Mouse (Mus musculus) right cerebral cortex, adult 2 months (tissue): ENCODE data around the gene Usp10.
A peak's percentile ranks its signal among the peaks of the same experiment; 100 is the strongest.

Experiments
- DNase-seq, 2 experiments: peaks; one replicate each; pipeline ENCODE4 v3.0.0; 2021 to 2022; ENCODE audit warnings: low spot score in 2 of 2

The Usp10 gene

DNA sequence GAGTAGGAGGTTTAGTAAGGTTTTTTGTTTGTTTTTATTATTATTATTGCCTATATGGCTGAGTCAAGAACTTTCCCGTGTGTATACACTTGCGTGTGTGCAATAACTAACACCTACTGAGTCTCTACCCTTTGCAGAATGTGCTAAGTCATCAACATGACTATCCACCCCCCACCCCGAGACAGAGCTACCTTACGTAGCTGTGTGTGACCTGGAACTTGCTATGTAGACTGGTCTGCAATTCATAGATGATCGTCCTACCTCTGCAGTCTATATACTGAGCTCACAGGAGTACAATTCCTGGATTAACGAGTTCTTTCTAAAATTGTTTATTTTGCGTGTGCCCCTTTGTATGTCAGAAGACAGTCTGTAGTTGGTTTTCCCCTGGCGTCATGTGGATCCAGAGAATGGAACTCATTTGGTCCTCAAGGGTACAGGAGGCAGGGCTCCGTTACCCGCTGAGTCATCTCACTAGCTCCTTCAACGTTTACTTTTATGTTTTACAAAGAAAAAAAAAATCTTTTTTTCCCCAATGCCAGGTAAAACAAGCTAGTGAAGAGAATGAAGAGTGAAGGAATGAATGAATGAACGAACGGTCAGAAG is at the start of gene Usp10:
Usp10 (plus strand) TSS at position 417 of the 603 bp plus-strand sequence.
- peak; percentile 25 to 27 for DNase-seq

DNA sequence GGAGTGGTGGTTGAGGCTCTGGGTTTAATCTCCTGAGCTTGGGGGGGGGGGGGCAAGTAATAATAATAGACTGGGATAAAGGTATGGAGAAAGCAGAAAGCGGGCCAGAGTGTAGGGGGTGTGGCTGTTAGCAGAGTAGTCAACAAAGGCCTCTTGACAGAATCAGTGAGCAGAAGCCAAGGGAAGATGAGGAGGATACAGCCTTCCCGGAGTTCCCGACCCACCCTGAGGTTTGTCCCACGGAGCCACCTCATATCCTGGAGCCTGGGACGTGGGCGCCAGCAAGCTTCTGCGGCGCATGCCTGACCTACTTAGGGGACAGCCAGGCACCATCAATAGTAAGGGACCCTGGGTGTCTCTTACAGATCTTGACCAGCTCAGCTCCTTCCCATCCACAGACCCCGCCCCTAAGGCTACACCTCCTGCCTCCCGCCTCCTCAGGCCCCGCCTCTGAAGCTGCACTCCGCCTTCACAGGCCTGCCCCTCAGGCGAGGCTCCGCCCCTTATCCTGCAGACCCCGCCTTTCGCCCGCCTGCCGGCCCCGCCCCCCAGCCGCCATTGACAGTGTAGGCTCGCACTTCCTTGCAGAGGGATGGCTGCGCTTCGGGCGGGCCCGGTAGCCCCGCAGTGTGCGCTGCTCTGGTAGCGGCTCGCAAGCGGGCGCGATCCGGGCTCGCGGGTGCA is 48.3 kb upstream of the Usp10 start, which contains the start of gene Klhl36:
Klhl36 (plus strand) TSS at position 561 of the 684 bp plus-strand sequence.
- peak; percentile 92 to 93 for DNase-seq

DNA sequence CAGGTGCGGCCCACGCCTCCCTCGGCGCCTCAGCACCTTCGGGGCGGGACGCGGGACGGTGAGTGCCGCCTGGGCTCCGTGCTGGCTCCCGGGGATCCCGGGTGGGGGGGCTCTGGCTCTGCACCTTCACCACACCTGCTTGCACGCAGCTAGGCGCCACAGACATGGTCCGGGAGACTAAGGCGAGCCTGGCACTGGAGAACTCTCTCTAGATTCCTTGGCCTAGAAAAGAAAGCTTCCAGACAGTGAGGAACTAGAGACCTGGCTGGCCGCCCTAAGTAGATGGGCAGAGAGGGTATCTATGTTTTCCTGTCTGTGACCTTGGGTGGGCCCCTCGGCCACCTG is 47.8 kb upstream of the Usp10 start:
- DNase-seq = no peak

DNA sequence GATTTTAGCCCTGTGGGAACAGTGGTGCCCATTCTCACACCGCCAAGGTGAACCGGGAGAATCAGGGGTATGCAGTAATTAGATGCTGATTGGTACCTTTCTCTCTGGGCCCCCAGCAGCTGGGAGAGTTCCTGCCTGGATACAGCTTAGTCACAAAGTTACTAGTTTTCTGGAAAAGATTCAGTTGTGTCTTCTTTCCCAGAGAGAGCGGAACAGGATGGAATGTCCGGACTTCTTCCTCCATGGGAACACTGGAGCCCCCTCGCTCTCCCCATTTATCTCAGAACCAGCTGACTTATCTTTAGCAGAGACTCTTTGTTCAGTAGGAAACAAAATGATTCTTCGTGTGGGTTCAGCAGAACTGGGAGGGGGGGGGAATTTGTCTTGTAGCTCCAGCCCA is 47.4 kb upstream of the Usp10 start:
- DNase-seq = peak in 1 of 2 experiments; percentile 33

DNA sequence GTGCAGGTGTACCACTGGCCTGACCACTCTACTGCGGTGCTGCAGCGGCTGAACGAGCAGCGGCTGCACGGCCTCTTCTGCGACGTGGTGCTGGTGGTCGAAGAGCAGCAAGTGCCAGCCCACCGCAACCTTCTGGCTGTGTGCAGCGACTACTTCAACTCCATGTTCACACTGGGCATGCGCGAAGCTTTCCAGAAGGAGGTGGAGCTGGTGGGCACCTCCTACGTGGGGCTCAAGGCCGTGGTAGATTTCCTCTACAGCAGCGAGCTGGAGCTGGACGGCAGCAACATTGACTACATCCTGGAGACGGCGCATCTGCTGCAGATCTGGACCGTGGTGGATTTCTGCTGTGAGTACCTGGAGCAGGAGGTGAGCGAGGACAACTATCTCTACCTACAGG is 40.5 kb upstream of the Usp10 start:
- no peak for DNase-seq

DNA sequence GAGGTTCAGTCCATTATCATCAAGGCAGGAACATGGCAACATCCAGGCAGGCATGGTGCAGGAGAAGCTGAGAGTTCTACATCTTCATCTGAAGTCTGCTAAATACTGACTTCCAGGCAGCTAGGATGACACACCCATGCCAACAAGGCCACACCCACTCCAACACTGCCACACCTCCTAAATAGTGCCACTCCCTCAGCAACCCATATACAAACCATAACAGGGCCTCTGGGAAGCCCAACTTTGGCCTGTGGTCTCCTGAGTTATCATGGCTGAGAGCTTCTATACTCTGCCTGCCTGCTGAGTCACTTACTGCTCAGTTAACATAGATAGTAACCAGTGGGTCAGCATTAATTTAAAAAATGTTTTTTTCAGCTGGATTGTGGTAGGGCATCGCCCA is 37.0 kb upstream of the Usp10 start:
- no peak for DNase-seq

DNA sequence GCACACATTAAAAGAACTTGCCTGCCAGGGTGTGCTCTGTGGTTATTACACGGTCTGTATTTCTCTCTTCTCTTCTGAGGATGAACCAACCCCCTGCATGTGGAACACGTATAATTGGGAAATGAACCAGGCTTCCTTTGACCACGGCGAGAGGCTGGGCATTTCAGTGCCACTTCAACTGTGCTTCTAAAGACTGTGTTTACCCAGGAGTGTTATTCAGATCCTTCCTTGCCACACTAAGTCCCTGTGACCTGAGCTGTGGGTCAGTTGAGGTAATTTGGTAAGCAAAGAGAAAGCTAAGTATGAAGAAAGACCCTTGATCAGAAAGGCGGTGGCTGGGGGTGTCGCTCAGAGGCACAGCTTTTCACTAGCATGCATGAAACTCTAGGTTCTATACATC is 28.9 kb upstream of the Usp10 start:
- no peak for DNase-seq

DNA sequence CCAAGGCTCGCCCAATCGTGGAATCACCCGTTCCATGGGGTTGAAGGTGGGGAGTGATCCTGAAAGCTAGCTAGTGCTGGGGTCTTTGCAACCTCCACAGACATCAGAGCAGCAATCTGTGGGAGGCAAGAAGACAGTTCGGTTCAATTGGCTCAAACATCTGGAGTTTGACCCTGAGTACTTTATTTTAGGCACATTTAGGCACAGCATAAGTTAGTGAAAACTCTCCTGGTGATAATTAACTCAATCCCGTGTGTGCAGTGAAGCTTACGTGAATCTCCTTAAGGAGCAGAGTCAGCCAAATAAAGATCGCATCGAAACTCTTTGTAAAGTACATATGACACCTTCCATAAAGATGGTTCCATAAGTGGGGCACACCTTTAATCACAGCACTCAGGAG is 28.2 kb upstream of the Usp10 start:
- no peak for DNase-seq

DNA sequence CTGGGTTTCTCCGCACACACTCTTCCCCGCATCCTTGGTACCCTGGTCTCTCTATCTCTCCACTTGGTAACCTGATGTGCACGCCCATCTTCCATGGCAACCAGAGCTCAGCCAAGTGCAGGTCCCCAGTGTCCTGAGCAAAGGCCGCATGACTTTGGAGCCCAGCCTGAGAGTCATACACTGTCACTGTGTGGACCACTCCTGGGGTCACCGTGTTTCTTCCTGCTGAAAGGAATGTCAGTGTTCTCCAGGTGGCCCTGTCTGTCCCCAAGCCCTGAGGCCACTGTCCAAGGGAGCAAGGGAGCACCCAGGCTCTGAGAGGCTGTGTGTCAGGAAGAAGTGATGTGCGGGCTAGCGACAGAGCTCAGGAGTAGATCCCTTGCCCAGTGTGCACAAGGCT is 26.9 kb upstream of the Usp10 start:
- DNase-seq = no peak

DNA sequence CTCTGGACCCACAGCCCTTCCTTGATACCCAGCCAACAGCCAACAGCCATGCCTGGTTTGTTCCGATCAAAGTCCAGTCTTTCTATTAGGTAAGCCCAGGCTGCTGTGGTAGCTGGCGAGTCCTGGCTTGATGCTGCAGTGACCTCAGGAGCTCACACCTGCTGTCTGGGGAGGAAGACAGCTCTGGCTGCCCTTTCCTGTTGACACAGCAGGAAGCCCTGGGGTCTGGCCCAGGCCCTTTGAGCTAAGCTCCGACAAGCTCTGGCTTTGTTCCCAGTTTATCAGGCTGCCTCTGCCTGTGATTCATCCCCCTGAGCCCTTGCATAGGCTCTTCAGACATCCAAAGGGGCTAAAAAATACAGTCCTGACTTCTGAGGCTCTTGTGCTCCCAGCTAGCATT is 24.5 kb upstream of the Usp10 start:
- DNase-seq = no peak

DNA sequence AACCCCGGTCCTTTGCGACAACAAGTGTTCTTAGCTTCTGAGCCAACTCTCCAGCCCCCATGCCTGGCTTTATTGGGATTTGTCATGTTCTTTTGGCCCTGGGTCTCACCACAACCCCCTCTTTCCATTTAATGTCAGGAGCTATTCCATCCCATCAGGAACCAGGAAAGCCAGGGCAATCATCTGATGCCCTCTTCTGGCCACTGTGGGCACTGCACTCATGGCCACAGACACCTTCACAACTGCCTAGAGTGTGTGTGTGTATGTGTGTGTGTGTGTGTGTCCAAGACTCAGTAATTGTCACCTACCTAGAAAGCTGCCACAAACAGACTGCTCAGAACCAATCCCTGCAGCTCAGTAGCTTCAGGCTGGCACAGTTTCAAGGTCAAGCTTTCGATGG is 23.0 kb upstream of the Usp10 start:
- DNase-seq = peak in 1 of 2 experiments; percentile 13

DNA sequence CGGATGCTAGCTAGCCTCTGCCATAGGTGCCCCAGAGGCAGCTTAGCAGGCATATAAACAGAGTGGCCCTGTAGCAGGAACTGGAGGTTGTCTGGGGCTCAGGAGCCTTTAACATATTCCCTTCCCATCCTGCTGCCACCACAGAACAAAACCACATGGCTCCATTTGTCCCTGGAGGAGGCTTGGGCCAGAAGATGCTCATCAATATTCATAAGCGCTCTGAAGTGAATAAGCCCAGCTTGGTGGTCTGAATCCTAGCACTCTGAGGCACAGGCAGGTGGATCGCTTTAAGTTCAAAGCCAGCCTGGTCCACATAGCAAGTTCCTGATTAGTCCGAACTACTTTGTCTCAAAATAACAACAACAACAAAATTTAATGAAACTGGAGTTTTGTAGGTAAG is 22.1 kb upstream of the Usp10 start:
- DNase-seq = no peak

DNA sequence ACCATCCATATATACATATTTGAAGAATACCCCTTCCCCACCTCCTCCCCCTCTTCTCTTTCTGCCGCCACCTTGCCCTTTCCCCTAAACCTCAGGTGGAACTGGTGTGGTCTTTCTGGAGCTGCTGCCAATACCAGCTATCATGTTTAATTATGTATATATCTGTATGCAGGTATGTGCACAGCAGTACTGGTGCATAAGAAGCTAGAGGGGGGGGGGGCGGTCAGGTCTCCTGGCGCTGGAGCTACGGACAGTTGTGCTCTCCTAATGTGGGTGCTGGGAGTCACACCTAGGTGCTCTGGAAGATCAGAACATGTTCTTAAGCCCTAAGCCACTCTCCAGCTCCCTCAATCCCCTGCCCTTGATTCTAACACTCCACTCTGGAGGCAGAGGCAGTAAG is 13.1 kb upstream of the Usp10 start:
- DNase-seq = no peak

DNA sequence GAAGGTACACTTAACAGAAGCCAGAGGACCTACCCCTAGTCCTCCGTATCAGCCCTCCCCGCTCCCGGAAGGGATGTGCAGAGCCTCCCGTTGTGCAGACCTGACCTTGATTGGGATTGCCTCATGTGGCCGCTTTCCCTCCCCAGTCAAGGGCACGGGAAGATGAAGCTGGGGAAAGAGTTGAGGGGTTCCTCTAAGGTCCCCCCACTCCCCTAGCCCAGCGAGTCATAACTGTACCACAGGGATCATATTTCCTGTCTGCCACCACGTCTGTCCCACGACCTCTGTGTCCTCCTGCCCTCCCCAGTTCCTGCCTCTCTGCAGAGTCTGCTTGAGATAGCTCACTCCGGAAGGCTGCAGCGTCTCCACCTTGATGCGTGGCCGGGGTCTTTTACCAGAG is 12.2 kb upstream of the Usp10 start:
- DNase-seq = no peak

DNA sequence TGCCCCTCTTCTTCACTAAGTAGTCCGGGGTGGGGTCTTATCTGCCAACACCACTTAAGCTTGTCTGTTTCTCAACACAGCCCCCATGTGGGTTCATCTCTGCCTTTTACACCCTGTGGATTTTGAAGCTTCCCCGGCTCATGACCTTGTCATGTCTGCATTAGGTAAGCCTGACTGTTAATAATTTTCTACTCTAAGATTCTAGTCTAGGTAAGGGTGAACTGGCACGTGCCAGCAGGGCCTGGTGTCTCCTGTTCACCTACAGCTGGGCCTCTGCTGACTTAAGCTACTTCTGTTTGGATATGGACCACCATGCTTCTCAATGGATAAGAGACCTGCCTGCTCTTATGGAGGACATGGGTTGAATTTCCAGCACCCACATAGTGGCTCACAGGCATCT is 8.8 kb upstream of the Usp10 start:
- no peak for DNase-seq

DNA sequence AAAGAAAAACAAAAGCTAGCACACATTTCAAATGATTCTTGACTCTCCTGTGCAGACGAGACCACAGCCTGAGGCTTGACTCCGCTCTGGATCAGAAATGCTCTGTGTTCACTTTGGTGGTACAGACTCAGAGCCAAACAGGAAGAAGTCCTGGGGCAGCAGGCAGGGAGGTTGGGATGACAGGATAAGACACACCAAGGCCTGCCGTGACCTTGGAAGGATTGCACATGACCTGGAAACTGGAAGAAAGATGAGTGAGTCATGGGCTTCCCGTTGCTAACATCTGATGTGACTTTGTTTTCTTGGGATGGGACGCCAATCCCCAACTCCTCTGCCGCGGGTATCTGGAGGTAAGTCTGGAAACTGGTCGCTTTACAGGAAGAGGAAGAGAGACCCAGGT is 8.2 kb upstream of the Usp10 start:
- no peak for DNase-seq

DNA sequence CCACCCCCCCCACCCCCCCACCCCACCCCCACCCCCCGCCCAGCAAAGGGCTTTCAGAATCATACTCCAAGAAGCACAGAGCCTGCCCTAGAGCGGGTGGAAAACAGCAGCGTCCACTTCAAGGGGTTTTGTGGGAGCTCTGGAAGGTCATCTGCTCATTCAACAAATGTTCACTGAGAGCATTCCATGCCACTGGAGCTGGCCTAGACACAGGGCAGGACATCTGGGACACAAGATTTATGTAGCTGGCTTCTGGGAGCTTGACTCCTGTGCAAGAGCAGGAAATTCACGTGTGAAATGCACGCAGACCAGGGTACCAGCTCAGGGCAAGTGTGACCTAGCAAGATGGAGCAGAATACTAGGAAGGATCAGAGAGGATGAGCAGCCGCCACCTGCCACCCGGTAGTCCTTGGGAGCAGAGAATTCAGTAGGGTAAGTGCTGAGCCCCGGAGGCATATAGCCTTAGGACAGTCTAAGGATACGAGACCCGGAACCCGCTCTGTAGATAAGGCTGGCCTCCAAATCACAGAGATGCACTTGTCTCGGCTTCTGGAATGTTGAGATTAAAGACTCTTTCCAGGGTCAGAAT is 5.7 kb upstream of the Usp10 start:
- no peak for DNase-seq

DNA sequence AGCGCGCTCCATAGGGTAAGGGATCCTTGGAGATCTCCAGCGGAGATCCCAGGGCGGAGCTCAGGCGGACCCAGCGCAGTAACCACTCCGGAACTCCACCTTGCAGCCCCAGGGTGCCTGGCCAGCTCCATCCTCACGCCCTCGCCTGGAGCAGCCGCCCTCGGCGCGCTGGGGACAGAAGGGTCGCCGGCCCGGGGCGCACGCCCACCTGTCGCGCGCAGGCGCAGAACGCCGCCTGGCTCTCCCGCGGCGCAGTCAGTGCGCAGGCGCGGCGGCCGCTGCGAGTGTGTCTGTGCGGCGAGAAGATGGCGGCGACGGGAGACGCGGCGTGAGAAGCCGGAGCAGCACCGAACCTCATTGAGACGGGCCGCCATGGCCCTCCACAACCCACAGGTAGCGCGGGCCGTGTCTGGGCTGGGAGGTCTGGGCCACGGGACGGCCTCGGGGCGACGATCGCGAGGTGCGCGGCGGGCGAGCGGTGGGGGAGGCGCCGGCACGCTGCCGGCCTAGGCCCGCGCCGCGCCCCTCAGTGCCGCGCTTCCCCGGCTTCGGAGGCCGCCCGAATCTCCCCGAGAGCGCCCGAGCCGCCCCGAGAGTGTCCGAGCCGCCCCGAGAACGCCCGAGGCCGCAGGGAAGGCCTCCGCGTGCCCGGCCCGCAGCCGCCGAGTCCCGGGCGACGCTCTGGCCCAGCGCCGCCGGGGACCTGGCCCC is 542 bp downstream of the Usp10 start, which contains the start of gene Gm20388:
Gm20388 (plus strand) TSS at position 295 of the 711 bp plus-strand sequence.
- peak; percentile 89 to 94 for DNase-seq

DNA sequence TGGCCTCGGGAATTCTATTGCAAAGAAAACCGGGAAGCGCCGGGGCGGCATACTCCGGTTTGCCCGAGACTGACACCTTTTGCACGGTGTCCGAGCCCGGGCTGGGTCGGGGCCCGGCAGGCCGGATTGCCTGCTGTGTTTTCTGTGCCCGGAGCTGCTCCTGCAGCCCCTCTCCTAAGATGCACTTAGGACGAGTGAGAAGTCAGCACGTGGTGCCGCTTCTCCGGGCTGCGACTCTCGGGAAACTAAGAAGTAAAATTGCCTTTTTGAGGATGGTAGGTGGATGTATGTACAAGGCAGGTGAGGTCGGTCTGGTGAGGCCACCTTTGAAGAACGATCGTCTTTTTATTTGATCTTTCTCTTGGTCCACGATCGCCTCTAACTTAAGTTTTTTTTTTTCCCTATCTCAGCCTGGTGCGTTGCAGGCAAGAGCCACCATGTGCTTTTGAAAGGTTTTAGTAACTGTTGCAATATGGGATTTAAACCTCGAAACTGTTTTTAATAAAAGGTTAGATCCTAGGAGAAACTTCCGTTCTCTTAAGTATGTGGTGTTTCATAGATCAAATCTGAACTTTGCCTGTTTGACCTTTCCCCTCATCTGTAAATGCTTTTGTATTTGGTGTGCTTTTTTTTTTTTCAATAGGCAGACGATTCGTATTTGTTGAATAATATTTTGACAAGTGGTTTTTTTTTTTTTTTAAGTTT is 1.2 kb downstream of the Usp10 start:
- no peak for DNase-seq

DNA sequence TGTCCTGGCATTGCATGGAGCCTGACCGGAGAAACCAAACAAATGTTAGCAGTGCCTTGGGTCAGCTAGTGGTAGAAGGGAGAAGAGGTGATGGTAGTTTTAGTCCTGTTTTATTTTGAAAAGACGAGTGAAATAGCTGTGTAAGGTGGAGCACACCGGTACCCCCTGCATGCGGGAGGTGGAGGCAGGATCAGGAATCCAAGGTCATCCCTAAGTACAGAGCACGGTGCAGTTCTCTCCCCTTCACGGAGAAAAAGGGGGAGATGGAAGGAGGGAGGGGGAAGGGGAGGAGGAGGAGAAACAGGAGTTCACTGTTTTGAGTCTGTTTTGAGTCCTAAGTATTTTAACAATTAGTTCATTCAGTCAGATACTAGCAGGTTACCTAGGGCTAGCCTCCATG is 2.5 kb downstream of the Usp10 start:
- DNase-seq = no peak

DNA sequence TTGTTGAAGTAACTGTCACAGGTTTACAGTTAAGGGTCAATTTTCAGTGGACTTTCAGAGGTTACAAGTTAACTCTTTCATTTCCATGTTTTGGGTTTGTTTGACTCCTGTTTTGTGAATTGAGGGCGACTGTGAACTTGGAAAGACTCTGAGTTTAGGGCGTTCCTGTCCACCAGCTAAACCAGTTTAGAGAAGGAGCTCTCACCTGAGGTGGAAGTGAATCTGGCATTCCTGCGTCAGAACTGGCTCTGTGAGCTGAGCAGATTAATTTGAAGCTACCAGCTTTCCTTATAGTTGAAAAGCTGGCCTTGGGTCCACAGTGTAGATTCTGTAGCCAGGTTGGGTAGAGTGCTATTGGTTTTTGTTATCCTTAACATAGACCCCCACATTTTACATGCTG is 3.0 kb downstream of the Usp10 start:
- DNase-seq = no peak

DNA sequence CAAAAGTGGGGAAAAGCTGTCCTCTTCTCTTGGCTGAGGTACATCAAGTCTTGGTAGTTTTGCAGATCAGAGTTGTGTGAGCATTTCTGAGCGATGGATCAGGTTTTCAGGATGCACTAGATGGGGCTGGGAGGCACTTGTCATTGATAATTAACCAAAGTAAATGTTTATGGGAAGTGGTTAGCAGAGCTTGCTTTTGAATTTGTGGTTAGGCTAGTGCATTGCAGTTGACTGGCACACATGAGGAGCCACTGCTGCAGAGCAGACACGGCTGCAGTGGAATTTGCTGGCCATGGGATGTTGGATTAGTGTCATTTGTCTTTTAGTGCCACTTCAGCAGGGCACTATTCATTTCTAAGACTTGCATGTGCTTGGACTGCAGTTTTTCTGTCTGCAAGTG is 4.0 kb downstream of the Usp10 start:
- no peak for DNase-seq
